Mouse (Mus musculus): ENCODE measurements around the gene Trabd2b.

DNA sequence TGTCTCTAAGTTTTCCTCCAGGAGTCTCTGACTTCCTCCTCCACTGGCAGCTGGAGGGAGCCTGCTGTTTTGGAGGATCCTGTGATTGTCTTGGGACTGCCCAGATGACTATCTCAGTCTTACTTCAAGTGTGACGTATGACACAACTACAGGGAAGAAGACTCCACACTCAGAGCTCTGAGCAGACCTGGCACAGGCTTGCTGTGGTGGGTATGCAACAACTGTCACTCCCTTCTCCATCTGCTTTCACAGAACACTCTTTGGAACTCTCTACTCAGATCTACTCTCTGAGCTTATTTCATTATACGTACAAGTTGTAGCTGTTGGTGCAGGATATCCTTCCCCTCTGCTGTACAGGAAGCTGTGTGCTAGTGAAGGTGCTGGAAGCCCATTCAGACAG lies 251.4 kb downstream of the Trabd2b start:
- no peak for TF ChIP-seq CTCF (IDR thresholded peaks at IDR 0.05; ENCODE audit: borderline replicate concordance, extremely low read depth, insufficient read depth, insufficient read length)
- TF ChIP-seq POLR2A (IDR thresholded peaks at IDR 0.05; ENCODE audit: borderline replicate concordance, extremely low read depth, insufficient read depth, insufficient read length, poor library complexity, severe bottlenecking) = no peak
